Comparison of ENCODE assay signal across 22 mouse cellular contexts in genomic region chr5:37796751-37797150, GRCm38 (mm10). TPM values are rescaled to one million over a fixed set of nuclear protein-coding genes. Genes with fewer than 3 reads are reported as not detected.
"Had no signal": no experiment of that assay in that cellular context is flagged by ENCODE, and none has a peak within 500 bp of the region (broad histone marks: within the 10 kb centered on the region; RNA-seq: fewer than 3 reads in every experiment).

No protein-coding gene starts in this region.

- DNase-seq: kidney, adult 11 months; kidney, adult 2 months; kidney, adult 9 months; kidney, postnatal 14 days; kidney, postnatal 36 days; layer of hippocampus, adult 9-11 months; layer of hippocampus, postnatal 36 days; left cerebral cortex, postnatal 4 days had no signal

- H3K9ac ChIP-seq: heart, embryonic 13.5 days; heart, embryonic 15.5 days; hindbrain, embryonic 12.5 days; hindbrain, embryonic 14.5 days; kidney, embryonic 15.5 days; limb, embryonic 13.5 days; limb, embryonic 15.5 days; liver, embryonic 12.5 days; liver, embryonic 14.5 days had no signal

- H3K4me2 ChIP-seq: heart, embryonic 13.5 days; heart, embryonic 15.5 days; hindbrain, embryonic 12.5 days; hindbrain, embryonic 14.5 days; kidney, embryonic 15.5 days; limb, embryonic 13.5 days; limb, embryonic 15.5 days; liver, embryonic 12.5 days had no signal

- H3K4me3 ChIP-seq: heart, embryonic 10.5 days; heart, embryonic 13.5 days; heart, embryonic 15.5 days; hindbrain, embryonic 12.5 days; kidney, embryonic 15.5 days; limb, embryonic 13.5 days; limb, embryonic 15.5 days; liver, embryonic 12.5 days had no signal

- H3K27ac ChIP-seq: heart, embryonic 10.5 days; heart, embryonic 15.5 days; hindbrain, embryonic 12.5 days; hindbrain, embryonic 14.5 days; kidney, embryonic 15.5 days; kidney, postnatal 0 days; limb, embryonic 13.5 days; limb, embryonic 15.5 days; liver, embryonic 12.5 days; liver, embryonic 14.5 days had no signal

- ATAC-seq: hindbrain, embryonic 16.5 days; intestine, embryonic 16.5 days; liver, embryonic 12.5 days had no signal

- H3K36me3 ChIP-seq: heart, embryonic 10.5 days; heart, embryonic 13.5 days; heart, embryonic 15.5 days; hindbrain, embryonic 12.5 days; kidney, embryonic 15.5 days; limb, embryonic 13.5 days; limb, embryonic 15.5 days; liver, embryonic 12.5 days had no signal

- H3K4me1 ChIP-seq: heart, embryonic 10.5 days; heart, embryonic 13.5 days; heart, embryonic 15.5 days; hindbrain, embryonic 12.5 days; kidney, embryonic 15.5 days; limb, embryonic 13.5 days; limb, embryonic 15.5 days; liver, embryonic 12.5 days had no signal

- H3K9me3 ChIP-seq: heart, embryonic 10.5 days; heart, embryonic 13.5 days; heart, embryonic 15.5 days; hindbrain, embryonic 12.5 days; kidney, embryonic 15.5 days; limb, embryonic 13.5 days; limb, embryonic 15.5 days; liver, embryonic 12.5 days had no signal

- H3K27me3 ChIP-seq: heart, embryonic 13.5 days; heart, embryonic 15.5 days; limb, embryonic 15.5 days; liver, embryonic 12.5 days had no signal

RNA-seq across cellular contexts. Expression of gene Msx1, which starts 27.6 kb away (rescaled TPM):
- total RNA-seq: hematopoietic stem cell, adult 5-6 weeks had no signal
